Mouse (Mus musculus) G1E (cell line): Measurements from ENCODE around the gene Trp53bp1.

Experiments
- CTCF ChIP-seq: IDR thresholded peaks from 2 replicates; pipeline ENCODE4 v1.5.1; 2012; ENCODE audit warnings: low read depth, low read length, inconsistent platforms, mixed read lengths
- GATA2 ChIP-seq: IDR thresholded peaks from 2 replicates; pipeline ENCODE4 v1.6.1; 2012; ENCODE audit warnings: low read depth, low read length, inconsistent platforms, borderline replicate concordance
- POLR2AphosphoS5 ChIP-seq: IDR thresholded peaks from 2 replicates; pipeline ENCODE4 v1.6.1; 2012; ENCODE audit warnings: low read depth, low read length, inconsistent platforms; ENCODE audit not compliant: insufficient replicate concordance
- TAL1 ChIP-seq: conservative IDR thresholded peaks from 2 replicates; pipeline ENCODE4 v1.6.1; 2012; ENCODE audit warnings: low read depth, low read length, inconsistent platforms, mixed read lengths

- TF ChIP-seq CTCF, result no peak
- no peak for TF ChIP-seq TAL1
- TF ChIP-seq GATA2, result no peak
- TF ChIP-seq POLR2AphosphoS5, result no peak
These were observed 28.3 kb upstream of the Trp53bp1 start for GRCm38 (mm10) chr2:121299471-121299870.
